Mouse (Mus musculus) bone marrow, adult 2 months (tissue): ENCODE measurements around the gene Arl6ip1. TPM values are rescaled to one million over a fixed set of nuclear protein-coding genes. Genes with fewer than 3 reads are reported as not detected.
A peak's percentile ranks its signal among the peaks of the same experiment; 100 is the strongest.

Source experiments
- H3K27ac ChIP-seq: fragments of 200-500 bp; 2 replicates; pipeline ENCODE4 v1.5.1; 2012; ENCODE audit warnings: low read depth, mild to moderate bottlenecking, control low read depth, inconsistent platforms, low read length; ENCODE audit not compliant: control insufficient read depth, poor library complexity, insufficient read depth
- H3K4me1 ChIP-seq: fragments of 200-500 bp; 2 replicates; pipeline ENCODE4 v1.6.1; 2011; ENCODE audit warnings: low read length; ENCODE audit not compliant: control insufficient read depth, insufficient read depth
- H3K4me3 ChIP-seq: fragments of 200-500 bp; replicated peaks from 2 replicates; pipeline ENCODE3; 2011; ENCODE audit warnings: mild to moderate bottlenecking, low read depth, low read length, control low read depth; ENCODE audit not compliant: control insufficient read depth
- CTCF ChIP-seq: fragments of 200-500 bp; IDR thresholded peaks from 2 replicates; pipeline ENCODE4 v1.5.1; 2011; ENCODE audit warnings: low read length, control low read depth; ENCODE audit not compliant: control insufficient read depth, insufficient read depth
- POLR2A ChIP-seq: fragments of 200-500 bp; IDR thresholded peaks from 2 replicates; pipeline ENCODE4 v1.6.1; 2011; ENCODE audit warnings: low read depth, mild to moderate bottlenecking, control low read depth, low read length, borderline replicate concordance; ENCODE audit not compliant: control insufficient read depth
- WGBS: fragments of 180-500 bp; shearing (Covaris S2); methylation state at CpG from one replicate; pipeline ENCODE4 v1.1.7; 2018; 5-methylcytosine and 5-hydroxymethylcytosine counted together
- polyA plus RNA-seq: library from polyadenylated mRNA; stranded (reverse); fragments of >200 nt; gene quantifications from 2 replicates; pipeline ENCODE4 v1.2.4, GENCODE M21; 2011; ENCODE audit warnings: low replicate concordance; ENCODE audit not compliant: missing spikeins, insufficient read depth, insufficient read length

The Arl6ip1 gene
- polyA plus RNA-seq, 1 experiment = 142 TPM

DNA sequence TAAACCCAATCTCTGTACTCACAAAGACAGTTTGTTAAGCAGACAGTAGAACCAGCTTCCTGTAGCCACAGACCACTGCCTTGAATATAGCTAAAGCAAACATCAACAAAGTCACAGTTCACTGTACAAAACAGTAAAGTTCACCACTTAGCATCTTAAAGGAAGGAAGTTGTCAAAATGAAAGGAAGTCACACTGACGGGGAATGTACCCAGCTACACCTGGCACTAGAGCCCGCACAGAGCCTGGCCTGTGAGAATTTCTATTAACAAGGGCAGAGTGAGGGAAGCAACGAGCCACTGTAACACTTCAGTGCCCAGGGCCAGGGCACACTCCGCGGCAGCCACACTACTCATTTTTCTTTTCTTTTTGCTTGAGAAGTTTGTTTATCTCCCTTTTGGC lies 9.5 kb downstream of the Arl6ip1 start:
- H3K4me3 ChIP-seq = no peak overlapping the region
- peaks cover 4% of the 10 kb centered on the region; the same call in 1 of the 2 replicates for H3K4me1 ChIP-seq
- peak overlapping the region; percentile 21; the same call in 1 of the 2 replicates for H3K27ac ChIP-seq
- TF ChIP-seq POLR2A = no peak
- no peak for TF ChIP-seq CTCF
- WGBS = 19% methylated on average over 5 of the region's 5 CpGs

DNA sequence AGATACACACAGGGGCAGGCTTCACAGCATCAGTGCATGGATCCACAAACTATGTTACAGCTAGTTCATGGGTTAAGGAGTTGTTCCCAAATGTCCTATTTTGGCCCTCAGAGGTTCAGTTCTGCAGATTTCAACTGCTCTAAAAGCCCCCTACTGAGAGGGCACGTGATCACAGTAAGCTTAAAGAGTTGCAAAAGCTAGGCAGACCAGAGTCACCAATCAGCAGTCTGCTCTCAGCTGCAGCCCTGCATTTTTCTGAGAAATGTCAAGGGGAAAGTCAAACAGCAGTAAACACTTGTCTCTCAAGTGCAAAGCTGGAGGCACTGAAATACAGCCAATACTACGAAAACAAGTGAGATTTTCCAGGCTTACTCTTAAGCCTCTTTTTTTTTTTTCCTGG lies 10.3 kb downstream of the Arl6ip1 start:
- 73% methylated on average over 2 of the region's 2 CpGs for WGBS
- Histone ChIP-seq H3K27ac (no peak overlapping the region; the same call in 1 of the 2 replicates), H3K4me1 (peaks cover 5% of the 10 kb centered on the region; the same call in 1 of the 2 replicates), H3K4me3 (no peak overlapping the region)
- TF ChIP-seq CTCF (no peak), POLR2A (no peak)

DNA sequence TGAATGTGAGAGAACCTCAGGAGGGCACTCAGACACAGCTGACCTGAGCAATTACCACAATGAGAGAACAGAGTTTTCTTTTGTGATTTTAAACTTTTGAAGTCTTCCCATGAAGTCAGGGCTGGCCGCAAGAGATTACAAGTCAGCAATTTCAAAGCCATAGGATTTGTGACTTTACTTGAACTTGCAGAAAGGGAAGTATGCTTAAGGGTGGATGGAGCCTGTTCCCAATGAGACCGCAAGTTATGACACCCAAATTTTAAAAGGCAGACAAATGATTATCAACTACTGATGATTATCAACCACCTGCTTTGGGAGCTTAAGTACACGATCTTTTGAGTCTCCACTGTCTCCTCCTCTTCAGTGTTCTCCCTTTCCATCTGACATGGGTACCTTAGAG lies 11.0 kb downstream of the Arl6ip1 start:
- Histone ChIP-seq H3K27ac (no peak overlapping the region), H3K4me3 (no peak overlapping the region), H3K4me1 (peaks cover 8% of the 10 kb centered on the region; the same call in 1 of the 2 replicates)
- no peak for TF ChIP-seq CTCF
- WGBS = 58% methylated on average over 3 of the region's 3 CpGs

DNA sequence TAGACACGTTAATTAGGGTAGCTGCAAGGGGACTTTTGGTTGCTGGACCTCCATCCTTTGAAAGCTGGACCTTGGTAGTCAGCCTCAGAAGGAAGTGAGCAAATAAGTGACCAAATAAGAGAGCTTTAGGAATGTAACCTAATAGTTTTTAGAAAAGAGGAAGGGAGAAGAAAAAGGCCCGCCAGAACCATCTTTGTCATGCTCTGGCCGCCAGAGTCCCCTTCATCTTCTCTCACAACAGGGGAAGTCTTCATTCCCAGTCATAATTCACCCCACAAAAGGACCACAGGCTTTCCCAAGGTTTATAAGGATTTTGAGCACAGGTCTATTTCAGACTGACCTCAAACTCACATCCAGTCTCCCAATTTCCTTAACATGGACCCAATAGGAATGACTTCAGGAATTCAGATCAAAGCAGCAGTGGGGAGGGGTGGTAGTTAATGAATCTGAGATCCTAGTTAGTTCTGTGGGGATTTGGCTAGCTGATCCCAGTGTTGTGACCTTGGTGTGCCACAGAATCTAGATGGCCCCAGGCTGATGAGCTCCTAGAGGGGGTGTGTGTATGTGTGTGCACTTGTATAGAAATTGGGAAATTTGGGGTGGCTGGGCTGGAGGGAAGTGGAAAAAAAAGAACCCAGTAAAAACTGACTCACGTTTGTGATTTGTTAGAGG lies 11.8 kb downstream of the Arl6ip1 start:
- peaks cover 8% of the 10 kb centered on the region; the same call in 1 of the 2 replicates for H3K4me1 ChIP-seq
- no peak overlapping the region for H3K4me3 ChIP-seq
- 25% methylated on average over 4 of the region's 4 CpGs for WGBS
- H3K27ac ChIP-seq = peak overlapping the region; percentile 5; the same call in 1 of the 2 replicates
- TF ChIP-seq POLR2A = no peak
- no peak for TF ChIP-seq CTCF

DNA sequence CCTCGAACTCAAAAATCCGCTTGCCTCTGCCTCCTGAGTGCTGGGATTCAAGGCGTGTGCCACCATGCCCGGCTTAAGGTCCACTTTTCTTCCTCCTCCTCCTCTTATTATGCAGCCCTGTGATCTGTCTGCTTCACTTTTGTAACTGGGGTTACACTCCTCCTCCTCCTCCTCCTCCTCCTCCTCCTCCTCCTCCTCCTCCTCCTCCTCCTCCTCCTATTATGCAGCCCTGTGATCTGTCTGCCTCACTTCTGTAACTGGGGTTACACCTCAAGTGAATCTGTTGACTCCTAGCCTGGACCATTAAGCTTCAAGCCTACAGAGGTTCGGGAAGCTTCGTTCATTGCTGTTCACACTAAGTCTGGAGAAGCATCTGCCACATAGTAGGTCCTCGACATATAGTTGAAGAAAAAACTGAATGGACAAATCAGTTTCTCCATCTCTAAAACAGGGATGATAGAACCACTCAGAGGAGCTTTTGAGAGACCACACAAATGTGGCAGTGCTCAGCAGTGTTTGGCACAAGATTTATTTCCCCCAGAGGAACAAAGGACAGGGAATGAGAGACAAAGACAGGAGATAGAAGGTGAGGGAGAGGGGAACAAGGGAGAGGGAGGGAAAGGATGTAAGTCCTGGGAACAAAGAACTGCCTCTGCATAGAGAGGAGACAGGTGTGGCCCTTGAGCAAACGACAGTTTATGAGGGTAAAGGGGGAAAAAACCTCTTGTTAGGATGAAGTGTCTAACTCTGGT lies 12.5 kb downstream of the Arl6ip1 start:
- H3K4me1 ChIP-seq = peaks cover 8% of the 10 kb centered on the region
- H3K27ac ChIP-seq = peak overlapping the region; percentile 31; the same call in 1 of the 2 replicates
- H3K4me3 ChIP-seq = no peak overlapping the region
- no peak for TF ChIP-seq POLR2A
- no peak for TF ChIP-seq CTCF
- WGBS = 24% methylated on average over 8 of the region's 8 CpGs

DNA sequence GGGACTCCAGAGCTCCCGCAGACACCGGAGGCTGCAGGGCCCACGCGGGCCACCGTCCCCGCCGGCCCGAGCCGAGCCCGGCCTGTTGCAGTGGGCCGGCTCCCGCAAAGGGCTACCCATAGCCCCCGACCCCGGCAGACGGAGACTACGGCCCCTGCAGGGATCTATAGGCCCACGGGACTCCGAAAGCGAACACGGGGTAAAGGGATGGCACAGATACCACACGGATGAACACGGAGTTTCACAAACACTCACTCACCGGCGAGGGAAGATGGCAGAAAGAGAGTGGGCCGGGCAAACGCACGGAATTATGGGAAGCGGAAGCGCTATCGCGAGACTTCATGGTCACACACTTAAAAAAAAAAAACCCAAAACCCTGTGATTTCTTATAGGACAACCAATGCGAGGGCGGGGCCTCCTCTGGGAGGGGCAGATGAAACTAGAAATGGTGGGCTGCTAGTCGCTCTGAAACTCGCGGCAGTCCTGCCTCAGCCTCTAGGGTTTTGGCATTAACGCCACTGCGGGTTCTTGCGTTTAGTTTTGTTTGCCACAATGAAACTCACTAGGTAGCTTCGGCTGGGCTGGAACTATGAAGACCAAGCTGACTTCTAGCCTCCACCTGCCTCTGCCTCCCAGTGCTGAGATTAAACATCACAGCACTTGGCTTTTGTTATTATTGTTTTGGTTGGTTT lies 13.4 kb downstream of the Arl6ip1 start, which contains the start of gene Rps15a:
Gene Rps15a, minus strand, starts transcription at position 312 of the 692 bp plus-strand sequence.
- peak within 1 kb of the TSS; percentile 79 for H3K4me3 ChIP-seq
- under 1% methylated on average over 40 of the region's 40 CpGs for WGBS
- peak within 1 kb of the TSS; percentile 61 for H3K27ac ChIP-seq
- TF ChIP-seq POLR2A = peak; percentile 41; the same call in 1 of the 2 replicates
- TF ChIP-seq CTCF = no peak
- peaks cover 8% of the 10 kb centered on the region for H3K4me1 ChIP-seq

DNA sequence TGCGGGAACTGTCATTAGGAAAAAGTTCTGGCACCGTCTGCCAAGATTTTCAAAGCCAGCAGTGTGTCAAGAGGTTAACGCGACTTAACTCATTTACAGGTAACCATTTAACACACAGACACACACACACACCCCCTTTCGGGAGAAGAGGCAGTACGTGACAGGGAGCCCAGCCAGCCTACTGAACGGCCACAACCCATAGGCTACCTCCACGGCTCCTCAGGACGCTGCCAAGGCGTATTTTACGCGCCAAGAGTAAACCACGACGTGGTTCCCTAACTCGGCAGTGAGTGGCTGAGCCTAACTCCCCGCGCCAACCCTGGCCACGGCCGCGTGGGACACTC lies 14.0 kb downstream of the Arl6ip1 start:
- H3K27ac ChIP-seq = peak overlapping the region; percentile 61
- no peak for TF ChIP-seq CTCF
- TF ChIP-seq POLR2A = no peak
- peaks cover 8% of the 10 kb centered on the region for H3K4me1 ChIP-seq
- H3K4me3 ChIP-seq = peak overlapping the region; percentile 79
- under 1% methylated on average over 20 of the region's 20 CpGs for WGBS
